Mouse (Mus musculus): ENCODE data around the gene Cyp27b1. TPM values are rescaled to one million over a fixed set of nuclear protein-coding genes. Genes with fewer than 3 reads are reported as not detected.

Gene Cyp27b1
- polyA plus RNA-seq, 1 experiment = 0.25 TPM

DNA sequence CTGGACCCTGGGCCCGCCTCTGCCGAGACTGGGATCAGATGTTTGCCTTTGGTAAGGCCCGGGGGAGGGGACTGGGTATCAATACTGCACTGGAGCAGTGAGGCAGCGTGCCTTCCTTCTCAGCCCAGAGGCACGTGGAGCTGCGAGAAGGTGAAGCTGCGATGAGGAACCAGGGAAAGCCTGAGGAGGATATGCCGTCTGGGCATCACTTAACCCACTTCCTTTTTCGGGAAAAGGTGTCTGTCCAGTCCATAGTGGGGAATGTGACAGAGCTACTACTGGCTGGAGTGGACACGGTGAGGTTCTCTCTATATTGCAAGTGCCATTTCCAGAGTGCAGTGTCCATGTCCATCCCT lies 2.0 kb downstream of the Cyp27b1 start:
- no peaks in the 10 kb centered on the region for H3K36me3 ChIP-seq (ENCODE audit: control insufficient read depth, insufficient read depth, low read length)
- H3K4me3 ChIP-seq (ENCODE audit: control insufficient read depth, low read depth, low read length) = no peak overlapping the region
- TF ChIP-seq POLR2A (IDR thresholded peaks at IDR 0.05; ENCODE audit: control insufficient read depth, low read depth, low read length) (no peak), CTCF (IDR thresholded peaks at IDR 0.05; ENCODE audit: control insufficient read depth, insufficient read depth, insufficient replicate concordance, low read depth, low read length) (no peak)
- no peak overlapping the region for H3K27ac ChIP-seq (ENCODE audit: control insufficient read depth, insufficient read depth, low read depth, low read length)
- H3K27me3 ChIP-seq (ENCODE audit: control insufficient read depth, insufficient read depth, low read length) = no peaks in the 10 kb centered on the region
- peaks cover 11% of the 10 kb centered on the region for H3K4me1 ChIP-seq (ENCODE audit: control insufficient read depth, insufficient read depth, low read length)

DNA sequence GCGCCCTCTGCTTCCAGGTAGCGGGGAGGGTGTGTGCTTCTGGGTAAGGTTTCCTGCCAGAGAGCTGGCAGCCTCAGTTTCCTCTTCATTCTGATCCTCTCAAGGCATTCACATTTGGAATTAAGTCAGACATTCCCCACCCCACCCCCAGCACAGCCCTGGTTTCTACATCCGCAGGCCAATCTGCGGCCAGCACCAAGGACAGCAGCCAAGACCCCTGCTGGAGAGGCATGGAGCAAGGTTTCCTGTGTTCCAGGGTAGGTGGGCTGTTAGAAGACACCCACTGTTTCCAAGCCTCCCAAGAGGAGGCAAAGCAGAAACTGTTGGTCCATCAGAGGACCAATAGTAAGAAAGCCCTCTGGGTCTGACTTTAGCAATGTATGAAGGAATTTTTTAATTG lies 6.6 kb downstream of the Cyp27b1 start:
- TF ChIP-seq POLR2A (IDR thresholded peaks at IDR 0.05; ENCODE audit: control insufficient read depth, low read depth, low read length) = no peak
- TF ChIP-seq CTCF (IDR thresholded peaks at IDR 0.05; ENCODE audit: control insufficient read depth, insufficient read depth, insufficient replicate concordance, low read depth, low read length) = no peak
- Histone ChIP-seq H3K27ac (ENCODE audit: control insufficient read depth, insufficient read depth, low read depth, low read length) (no peak overlapping the region), H3K27me3 (ENCODE audit: control insufficient read depth, insufficient read depth, low read length) (no peaks in the 10 kb centered on the region), H3K36me3 (ENCODE audit: control insufficient read depth, insufficient read depth, low read length) (no peaks in the 10 kb centered on the region), H3K4me3 (ENCODE audit: control insufficient read depth, low read depth, low read length) (no peak overlapping the region), H3K4me1 (ENCODE audit: control insufficient read depth, insufficient read depth, low read length) (peaks cover 8% of the 10 kb centered on the region)

- Histone ChIP-seq H3K27me3 (ENCODE audit: control insufficient read depth, insufficient read depth, low read length) (no peaks in the 10 kb centered on the region), H3K4me3 (ENCODE audit: control insufficient read depth, low read depth, low read length) (no peak overlapping the region), H3K36me3 (ENCODE audit: control insufficient read depth, insufficient read depth, low read length) (no peaks in the 10 kb centered on the region), H3K4me1 (ENCODE audit: control insufficient read depth, insufficient read depth, low read length) (peaks cover 8% of the 10 kb centered on the region), H3K27ac (ENCODE audit: control insufficient read depth, insufficient read depth, low read depth, low read length) (no peak overlapping the region)
- no peak for TF ChIP-seq POLR2A (IDR thresholded peaks at IDR 0.05; ENCODE audit: control insufficient read depth, low read depth, low read length)
- no peak for TF ChIP-seq CTCF (IDR thresholded peaks at IDR 0.05; ENCODE audit: control insufficient read depth, insufficient read depth, insufficient replicate concordance, low read depth, low read length)
Measured at GRCm38 (mm10) chr10:127055406-127055805, 7.4 kb downstream of the Cyp27b1 start.

DNA sequence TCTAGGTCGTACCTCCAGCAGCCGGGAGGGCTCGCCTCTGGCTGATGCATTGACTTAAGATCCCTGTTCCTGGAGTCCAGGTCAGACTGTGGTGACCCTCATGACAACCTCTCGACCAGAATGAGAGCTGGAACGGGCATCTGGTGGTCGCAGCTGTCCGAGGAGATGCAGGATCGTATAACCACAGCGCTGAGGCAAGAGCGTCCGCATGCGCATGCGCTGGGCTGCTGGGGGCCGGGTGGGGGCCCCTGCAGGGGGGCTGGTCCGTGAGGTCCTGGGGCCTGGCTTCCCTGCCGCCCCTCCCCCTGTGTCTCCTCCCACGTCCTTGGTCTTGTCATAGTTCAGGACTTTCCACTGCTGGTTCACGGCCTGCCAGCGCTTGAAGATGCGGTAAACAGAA lies 8.4 kb downstream of the Cyp27b1 start:
- H3K27me3 ChIP-seq (ENCODE audit: control insufficient read depth, insufficient read depth, low read length) = no peaks in the 10 kb centered on the region
- peaks cover 10% of the 10 kb centered on the region for H3K4me1 ChIP-seq (ENCODE audit: control insufficient read depth, insufficient read depth, low read length)
- H3K4me3 ChIP-seq (ENCODE audit: control insufficient read depth, low read depth, low read length) = no peak overlapping the region
- H3K27ac ChIP-seq (ENCODE audit: control insufficient read depth, insufficient read depth, low read depth, low read length) = no peak overlapping the region
- H3K36me3 ChIP-seq (ENCODE audit: control insufficient read depth, insufficient read depth, low read length) = no peaks in the 10 kb centered on the region
- TF ChIP-seq CTCF (IDR thresholded peaks at IDR 0.05; ENCODE audit: control insufficient read depth, insufficient read depth, insufficient replicate concordance, low read depth, low read length) = no peak
- TF ChIP-seq POLR2A (IDR thresholded peaks at IDR 0.05; ENCODE audit: control insufficient read depth, low read depth, low read length) = no peak

- Histone ChIP-seq H3K27me3 (ENCODE audit: control insufficient read depth, insufficient read depth, low read length) (no peaks in the 10 kb centered on the region), H3K27ac (ENCODE audit: control insufficient read depth, insufficient read depth, low read depth, low read length) (no peak overlapping the region), H3K4me3 (ENCODE audit: control insufficient read depth, low read depth, low read length) (no peak overlapping the region), H3K4me1 (ENCODE audit: control insufficient read depth, insufficient read depth, low read length) (peaks cover 12% of the 10 kb centered on the region), H3K36me3 (ENCODE audit: control insufficient read depth, insufficient read depth, low read length) (no peaks in the 10 kb centered on the region)
- TF ChIP-seq CTCF (IDR thresholded peaks at IDR 0.05; ENCODE audit: control insufficient read depth, insufficient read depth, insufficient replicate concordance, low read depth, low read length) (peak; percentile 94; the same call in 1 of the 2 replicates), POLR2A (IDR thresholded peaks at IDR 0.05; ENCODE audit: control insufficient read depth, low read depth, low read length) (no peak)
Measured at GRCm38 (mm10) chr10:127058161-127058560, 10.1 kb downstream of the Cyp27b1 start.

- Histone ChIP-seq H3K27ac (ENCODE audit: control insufficient read depth, insufficient read depth, low read depth, low read length) (no peak overlapping the region), H3K27me3 (ENCODE audit: control insufficient read depth, insufficient read depth, low read length) (no peaks in the 10 kb centered on the region), H3K4me1 (ENCODE audit: control insufficient read depth, insufficient read depth, low read length) (peaks cover 12% of the 10 kb centered on the region)
Measured at GRCm38 (mm10) chr10:127058708-127059107, 10.7 kb downstream of the Cyp27b1 start.

DNA sequence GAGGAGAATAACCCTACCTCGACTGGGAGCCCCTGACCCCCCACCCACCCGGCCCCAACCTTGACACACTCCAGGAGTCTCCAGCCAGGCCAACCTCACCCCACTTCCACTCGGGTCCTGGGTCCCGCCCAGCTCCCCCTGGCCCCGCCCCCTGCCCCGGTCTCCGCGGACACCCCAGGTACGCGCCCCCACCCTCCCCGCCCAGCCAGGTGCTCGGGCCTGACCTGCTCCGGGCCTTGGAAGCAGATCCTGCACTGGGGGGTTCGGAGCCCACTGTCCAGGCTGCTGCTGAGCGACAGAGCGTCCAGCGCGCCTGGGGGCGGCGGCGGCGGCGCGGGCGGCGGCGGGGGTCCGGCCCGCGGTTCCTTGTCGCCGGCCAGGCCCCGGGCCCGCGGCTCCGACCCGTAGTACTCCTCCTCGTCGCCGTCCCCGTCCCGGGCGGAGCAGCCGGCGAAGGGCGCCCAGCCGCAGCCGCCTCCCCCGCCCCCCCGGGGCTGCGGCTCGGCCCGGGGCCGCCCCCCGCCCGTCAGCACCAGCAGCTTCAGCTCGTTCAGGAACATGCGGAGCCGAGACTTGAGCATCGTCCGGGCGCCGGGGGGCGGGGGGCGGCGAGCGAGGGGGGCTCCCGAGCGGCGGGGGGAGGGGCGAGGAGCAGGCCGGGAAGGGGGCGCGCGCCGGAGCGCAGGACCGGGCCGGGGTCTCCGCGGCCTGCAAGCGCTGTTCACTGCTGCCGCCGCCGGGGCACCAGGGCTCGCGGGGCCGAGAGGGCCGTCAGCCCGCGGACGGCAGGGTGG lies 11.3 kb downstream of the Cyp27b1 start:
- Histone ChIP-seq H3K4me3 (ENCODE audit: control insufficient read depth, low read depth, low read length) (peak overlapping the region; percentile 78), H3K27me3 (ENCODE audit: control insufficient read depth, insufficient read depth, low read length) (no peaks in the 10 kb centered on the region), H3K27ac (ENCODE audit: control insufficient read depth, insufficient read depth, low read depth, low read length) (no peak overlapping the region), H3K36me3 (ENCODE audit: control insufficient read depth, insufficient read depth, low read length) (no peaks in the 10 kb centered on the region), H3K4me1 (ENCODE audit: control insufficient read depth, insufficient read depth, low read length) (peaks cover 19% of the 10 kb centered on the region)
- TF ChIP-seq CTCF (IDR thresholded peaks at IDR 0.05; ENCODE audit: control insufficient read depth, insufficient read depth, insufficient replicate concordance, low read depth, low read length) (no peak), POLR2A (IDR thresholded peaks at IDR 0.05; ENCODE audit: control insufficient read depth, low read depth, low read length) (no peak)

More at GRCm38 (mm10) chr10:127058708-127059107, 10.7 kb downstream of the Cyp27b1 start:
- TF ChIP-seq POLR2A (IDR thresholded peaks at IDR 0.05; ENCODE audit: control insufficient read depth, low read depth, low read length) (no peak), CTCF (IDR thresholded peaks at IDR 0.05; ENCODE audit: control insufficient read depth, insufficient read depth, insufficient replicate concordance, low read depth, low read length) (no peak)
- H3K4me3 ChIP-seq (ENCODE audit: control insufficient read depth, low read depth, low read length) = no peak overlapping the region
- no peaks in the 10 kb centered on the region for H3K36me3 ChIP-seq (ENCODE audit: control insufficient read depth, insufficient read depth, low read length)
